Mouse (Mus musculus) lung, embryonic 15.5 days (tissue): ENCODE measurements at regions not wholly inside any gene's neighbourhood (a gene's known extent, or its start where the extent isn't known, plus 50 kb on each side); places are given as distances from the start of the nearest gene placed in this dataset.

Experiments used
- ATAC-seq: fragments of 200-750 bp; cut with Nextera tagmentation; 2 replicates; pipeline ENCODE4 v1.8.0; 2017; ENCODE audit warnings: moderate number of reproducible peaks, borderline replicate concordance; ENCODE audit not compliant: low FRiP score, low TSS enrichment; ENCODE audit errors: extremely low read depth
- H3K27ac ChIP-seq: fragments of 300-500 bp; sonication (generic); 2 replicates; pipeline ENCODE4 v1.5.1; 2015; ENCODE audit warnings: moderate library complexity, mild to moderate bottlenecking, inconsistent platforms
- H3K27me3 ChIP-seq: fragments of 300-500 bp; sonication (generic); 2 replicates; pipeline ENCODE4 v1.6.1; 2015; ENCODE audit warnings: inconsistent platforms
- H3K36me3 ChIP-seq: fragments of 300-500 bp; sonication (generic); 2 replicates; pipeline ENCODE4 v1.6.1; 2015; ENCODE audit warnings: inconsistent platforms
- H3K4me1 ChIP-seq: fragments of 300-500 bp; sonication (generic); 2 replicates; pipeline ENCODE4 v1.6.1; 2015; ENCODE audit warnings: inconsistent platforms
- H3K4me2 ChIP-seq: fragments of 300-500 bp; sonication (generic); 2 replicates; pipeline ENCODE4 v1.6.1; 2015; ENCODE audit warnings: inconsistent platforms, mild to moderate bottlenecking, moderate library complexity
- H3K4me3 ChIP-seq: fragments of 300-500 bp; sonication (generic); 2 replicates; pipeline ENCODE4 v1.5.1; 2015; ENCODE audit warnings: mild to moderate bottlenecking, inconsistent platforms
- H3K9ac ChIP-seq: fragments of 300-500 bp; sonication (generic); 2 replicates; pipeline ENCODE4 v1.6.1; 2015; ENCODE audit warnings: inconsistent platforms
- H3K9me3 ChIP-seq: fragments of 300-500 bp; sonication (generic); 2 replicates; pipeline ENCODE4 v1.6.1; 2016; ENCODE audit warnings: inconsistent platforms
- WGBS: fragments of 180-500 bp; shearing (Covaris S2); methylation state at CpG from one replicate; pipeline ENCODE4 v1.1.7; 2015; 5-methylcytosine and 5-hydroxymethylcytosine counted together

DNA sequence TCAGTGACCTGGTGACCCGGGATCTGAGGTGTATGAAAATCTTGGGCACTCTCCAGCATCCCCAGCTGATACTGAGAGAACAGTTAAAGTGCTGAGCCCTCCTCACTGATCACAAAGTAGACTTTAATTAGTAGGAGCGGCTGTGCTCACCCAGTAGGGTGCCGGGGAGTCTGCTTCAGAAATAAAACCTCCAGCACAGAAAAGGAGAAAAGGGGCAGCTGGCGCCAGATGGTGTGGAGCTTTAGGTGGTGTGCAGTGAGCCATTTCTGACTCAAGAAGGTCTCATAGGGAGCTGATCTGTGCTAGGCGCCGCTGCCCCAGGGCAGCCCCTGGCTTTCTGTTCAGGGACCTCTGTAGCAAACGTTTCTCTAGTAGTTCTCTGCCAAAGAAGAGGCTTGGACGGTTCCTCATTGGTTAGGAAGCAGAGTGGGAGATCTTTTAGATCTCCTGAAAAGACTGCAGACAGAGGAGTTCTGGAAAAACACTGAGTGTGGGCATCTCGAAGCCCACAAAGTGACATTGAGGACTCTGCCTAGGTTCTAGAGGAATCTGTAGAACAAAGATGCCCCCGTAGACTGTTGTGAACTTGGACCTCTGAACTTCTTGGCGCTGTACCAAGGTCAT is 200.1 kb upstream of the Clnk start:
- Histone ChIP-seq H3K27me3 (no peaks in the 10 kb centered on the region), H3K27ac (no peak overlapping the region), H3K4me2 (no peak overlapping the region), H3K9ac (no peak overlapping the region), H3K9me3 (no peaks in the 10 kb centered on the region), H3K36me3 (no peaks in the 10 kb centered on the region), H3K4me3 (no peak overlapping the region), H3K4me1 (no peaks in the 10 kb centered on the region)
- ATAC-seq = no peak
- 59% methylated on average over 11 of the region's 11 CpGs for WGBS

DNA sequence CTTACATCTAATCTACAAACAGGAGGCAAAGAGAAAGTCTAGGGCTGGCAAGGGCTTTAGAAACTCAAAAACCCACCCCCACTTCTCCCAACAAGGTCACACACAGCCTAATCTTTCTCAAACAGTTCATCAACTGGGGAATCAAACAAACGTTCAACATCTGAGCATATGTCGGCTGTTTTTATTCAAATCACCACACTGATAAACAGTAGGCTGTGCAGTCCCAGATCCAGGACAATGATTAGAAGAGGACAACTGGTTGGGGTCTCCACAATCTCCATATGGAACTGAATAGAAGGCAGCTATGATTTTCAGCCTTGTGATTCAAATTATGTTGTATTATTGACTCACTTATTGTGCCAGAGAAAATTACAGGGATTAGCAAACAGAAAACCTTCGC is 193.1 kb upstream of the Clnk start:
- Histone ChIP-seq H3K27me3 (no peaks in the 10 kb centered on the region), H3K4me1 (no peaks in the 10 kb centered on the region), H3K4me3 (no peak overlapping the region), H3K9ac (no peak overlapping the region), H3K27ac (no peak overlapping the region), H3K9me3 (no peaks in the 10 kb centered on the region), H3K36me3 (no peaks in the 10 kb centered on the region), H3K4me2 (no peak overlapping the region)
- no peak; the same call in 1 of the 2 replicates for ATAC-seq
- 36% methylated on average over 3 of the region's 3 CpGs for WGBS

DNA sequence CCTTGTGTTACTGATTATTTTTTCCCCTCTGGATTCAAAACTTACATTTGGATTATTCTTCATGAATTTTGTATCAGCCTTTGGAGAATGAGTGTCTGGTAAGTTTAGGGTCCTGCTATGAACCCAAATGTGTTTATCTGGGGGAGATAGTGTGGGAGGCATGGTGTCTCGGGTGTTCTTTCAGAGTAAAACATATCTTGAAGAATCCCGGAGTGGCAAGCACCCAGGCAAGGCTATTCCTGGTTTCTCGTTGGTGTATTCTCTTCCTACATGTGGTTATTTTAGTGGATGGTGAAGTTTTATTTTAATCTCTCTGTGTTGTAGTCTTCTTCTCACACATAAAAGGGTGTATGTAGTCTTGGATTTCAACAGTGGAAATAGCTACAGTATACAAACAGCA is 186.4 kb upstream of the Clnk start:
- WGBS = 76% methylated on average over 3 of the region's 3 CpGs
- ATAC-seq = no peak

DNA sequence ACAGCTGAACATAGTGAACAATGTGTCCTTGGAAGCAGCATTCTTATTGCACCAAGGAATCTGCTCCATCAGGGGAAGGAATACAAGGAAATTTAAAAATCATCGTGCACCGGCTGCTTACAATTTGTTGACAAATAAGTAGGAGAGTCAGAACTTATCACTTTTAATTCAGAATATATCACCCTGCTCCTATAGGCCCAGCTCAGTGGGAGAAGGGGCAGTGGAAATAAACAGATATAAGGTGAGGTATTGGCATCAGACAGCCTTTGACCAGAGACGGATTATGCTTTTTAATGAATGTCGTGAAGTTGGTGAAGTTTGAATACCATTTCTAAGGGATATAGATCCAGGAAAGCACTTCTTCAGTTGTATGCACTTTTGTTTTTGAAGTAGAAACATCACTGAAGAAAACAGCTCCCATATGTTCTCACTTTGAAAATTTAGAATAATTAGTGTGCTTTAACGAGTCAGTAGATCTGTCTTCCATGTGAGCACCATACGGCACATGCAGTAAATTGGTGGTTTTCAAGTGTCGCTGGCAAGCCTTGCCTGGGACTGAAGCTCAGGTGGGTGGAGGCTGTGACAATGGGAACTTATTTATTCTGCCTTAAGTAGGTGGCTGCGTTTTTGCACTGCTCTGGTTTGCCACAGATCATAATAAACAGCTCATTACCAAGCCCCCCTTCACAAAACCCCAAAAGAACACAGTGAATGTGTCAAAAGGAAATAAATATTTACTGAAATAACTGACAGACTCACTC is 176.1 kb upstream of the Clnk start:
- H3K4me1 ChIP-seq = no peaks in the 10 kb centered on the region
- ATAC-seq = no peak
- H3K27ac ChIP-seq = no peak overlapping the region
- H3K9ac ChIP-seq = no peak overlapping the region
- 77% methylated on average over 8 of the region's 8 CpGs for whole genome bisulfite sequencing
- no peak overlapping the region for H3K4me2 ChIP-seq
- H3K27me3 ChIP-seq = no peaks in the 10 kb centered on the region
- H3K4me3 ChIP-seq = no peak overlapping the region
- no peaks in the 10 kb centered on the region for H3K9me3 ChIP-seq
- H3K36me3 ChIP-seq = no peaks in the 10 kb centered on the region

More for the DNA sequence above, 186.4 kb upstream of the Clnk start:
- Histone ChIP-seq H3K4me2 (no peak overlapping the region), H3K4me3 (no peak overlapping the region), H3K36me3 (no peaks in the 10 kb centered on the region), H3K4me1 (no peaks in the 10 kb centered on the region), H3K27me3 (no peaks in the 10 kb centered on the region), H3K9ac (no peak overlapping the region), H3K27ac (no peak overlapping the region), H3K9me3 (no peaks in the 10 kb centered on the region)

DNA sequence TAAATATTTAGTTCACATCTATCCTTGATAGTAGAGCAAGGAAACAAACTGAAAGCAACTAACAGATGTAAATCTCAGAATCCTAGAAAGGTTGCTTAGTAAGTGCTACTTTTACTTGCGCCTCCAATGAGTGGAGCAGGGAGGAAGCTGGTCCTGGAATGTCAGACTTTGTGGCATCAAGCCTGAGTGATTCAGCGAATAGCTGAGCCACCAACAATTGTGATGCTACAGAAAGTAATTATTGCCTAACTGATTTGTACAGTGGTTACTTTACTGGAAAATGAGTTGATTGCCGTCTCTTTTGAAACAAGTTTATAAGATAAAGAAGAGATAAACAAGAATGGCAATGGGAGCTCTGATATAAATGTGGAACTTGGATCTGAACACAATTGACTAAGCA is 173.9 kb upstream of the Clnk start:
- no peaks in the 10 kb centered on the region for H3K36me3 ChIP-seq
- H3K4me2 ChIP-seq = no peak overlapping the region
- no peaks in the 10 kb centered on the region for H3K4me1 ChIP-seq
- H3K4me3 ChIP-seq = no peak overlapping the region
- no peak for ATAC-seq
- H3K9me3 ChIP-seq = no peaks in the 10 kb centered on the region
- H3K27ac ChIP-seq = no peak overlapping the region
- 82% methylated on average over 3 of the region's 3 CpGs for WGBS
- no peak overlapping the region for H3K9ac ChIP-seq
- H3K27me3 ChIP-seq = no peaks in the 10 kb centered on the region

DNA sequence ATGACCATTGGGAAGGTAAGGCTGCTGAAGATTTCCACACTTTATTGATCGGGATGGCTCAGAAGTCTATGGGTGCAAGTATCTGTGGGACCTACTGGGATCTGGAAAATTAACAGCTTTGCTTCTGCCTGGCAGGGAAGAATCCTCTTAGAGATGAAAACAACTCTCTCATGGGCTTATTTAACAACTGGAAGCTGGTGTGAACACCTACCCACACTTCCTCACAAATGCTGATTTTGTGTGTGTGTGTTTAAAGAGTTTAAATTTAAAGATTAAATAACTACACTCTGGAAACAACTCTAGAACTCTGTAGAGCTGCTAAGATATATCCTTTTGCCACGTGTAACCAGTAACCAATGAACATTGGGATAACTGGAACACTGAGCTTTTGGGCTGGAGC is 172.5 kb upstream of the Clnk start:
- Histone ChIP-seq H3K4me3 (no peak overlapping the region), H3K27me3 (no peaks in the 10 kb centered on the region), H3K36me3 (no peaks in the 10 kb centered on the region), H3K4me2 (no peak overlapping the region), H3K9ac (no peak overlapping the region), H3K27ac (no peak overlapping the region), H3K9me3 (no peaks in the 10 kb centered on the region), H3K4me1 (no peaks in the 10 kb centered on the region)
- ATAC-seq = no peak
- WGBS = 58% methylated on average over 2 of the region's 2 CpGs

DNA sequence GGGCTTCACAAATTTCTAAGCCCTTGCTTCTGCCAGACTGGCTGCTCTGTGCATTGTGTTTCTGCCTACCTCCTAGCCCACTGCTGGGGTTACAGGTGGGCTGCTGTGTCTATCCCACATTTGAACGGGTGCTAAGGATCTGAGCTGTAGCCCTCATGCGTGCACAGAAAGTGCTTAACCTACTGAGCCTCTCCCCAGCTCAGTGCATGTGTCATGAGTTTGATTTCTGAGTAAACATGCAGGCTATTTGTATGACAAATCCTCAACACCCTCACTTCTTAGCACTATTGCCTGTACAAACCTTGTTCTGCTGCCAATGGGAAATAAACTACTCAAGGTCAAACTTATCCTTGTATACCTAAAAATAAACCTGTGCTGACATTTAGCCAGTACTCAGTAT is 163.9 kb upstream of the Clnk start:
- Histone ChIP-seq H3K9ac (no peak overlapping the region), H3K4me2 (no peak overlapping the region), H3K9me3 (no peaks in the 10 kb centered on the region), H3K4me3 (no peak overlapping the region), H3K27ac (no peak overlapping the region), H3K27me3 (no peaks in the 10 kb centered on the region), H3K36me3 (no peaks in the 10 kb centered on the region), H3K4me1 (no peaks in the 10 kb centered on the region)
- no peak for ATAC-seq
- 56% methylated on average over 2 of the region's 2 CpGs for WGBS

DNA sequence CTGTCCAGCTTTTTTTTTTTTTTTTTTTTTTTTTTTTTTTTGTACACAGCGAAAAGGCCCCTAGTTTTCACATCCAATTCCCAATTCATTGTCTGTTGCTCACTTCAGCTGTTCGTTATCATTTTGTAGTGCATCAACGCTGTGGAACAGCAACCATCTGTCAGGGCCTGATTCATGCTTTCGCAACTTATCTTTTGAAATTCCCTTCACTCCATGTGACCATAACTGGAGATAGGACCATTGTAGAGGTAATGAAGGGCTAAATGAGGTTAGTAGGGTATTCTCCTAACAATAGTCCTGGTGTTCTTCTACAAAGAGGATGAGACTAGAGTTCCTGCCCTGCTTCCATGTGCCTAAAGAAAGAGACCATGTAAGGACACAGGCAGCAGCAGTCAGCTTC is 146.6 kb upstream of the Clnk start:
- no peak overlapping the region for H3K4me2 ChIP-seq
- H3K4me3 ChIP-seq = no peak overlapping the region
- H3K27me3 ChIP-seq = no peaks in the 10 kb centered on the region
- no peaks in the 10 kb centered on the region for H3K36me3 ChIP-seq
- no peak overlapping the region for H3K27ac ChIP-seq
- no peak overlapping the region for H3K9ac ChIP-seq
- H3K9me3 ChIP-seq = no peaks in the 10 kb centered on the region
- ATAC-seq = no peak
- no peaks in the 10 kb centered on the region for H3K4me1 ChIP-seq
- WGBS = 86% methylated on average over 4 of the region's 4 CpGs

DNA sequence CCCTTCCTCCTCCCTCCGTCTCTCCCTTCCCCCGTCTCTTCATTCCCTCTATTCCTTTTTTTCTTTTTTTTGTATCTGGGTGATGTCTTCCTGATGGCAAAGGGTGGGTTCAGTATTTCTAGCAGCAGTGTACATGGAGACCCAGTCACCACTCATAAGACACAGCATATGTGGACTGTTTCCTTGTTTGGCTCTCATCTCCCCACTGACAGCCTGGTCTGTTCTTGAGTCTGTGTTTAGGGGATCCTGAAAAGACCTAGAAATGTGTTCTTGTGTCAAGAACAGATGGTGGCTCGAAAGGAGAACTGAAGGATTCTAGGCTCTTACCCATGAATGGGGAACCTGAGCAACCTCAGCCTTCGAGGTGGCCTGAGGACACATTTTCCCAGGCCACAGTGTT is 124.0 kb upstream of the Clnk start:
- ATAC-seq = no peak
- Histone ChIP-seq H3K4me3 (no peak overlapping the region), H3K36me3 (no peaks in the 10 kb centered on the region), H3K9ac (no peak overlapping the region), H3K27ac (no peak overlapping the region), H3K4me2 (no peak overlapping the region), H3K27me3 (no peaks in the 10 kb centered on the region), H3K4me1 (no peaks in the 10 kb centered on the region), H3K9me3 (no peaks in the 10 kb centered on the region)
- 82% methylated on average over 4 of the region's 4 CpGs for WGBS

DNA sequence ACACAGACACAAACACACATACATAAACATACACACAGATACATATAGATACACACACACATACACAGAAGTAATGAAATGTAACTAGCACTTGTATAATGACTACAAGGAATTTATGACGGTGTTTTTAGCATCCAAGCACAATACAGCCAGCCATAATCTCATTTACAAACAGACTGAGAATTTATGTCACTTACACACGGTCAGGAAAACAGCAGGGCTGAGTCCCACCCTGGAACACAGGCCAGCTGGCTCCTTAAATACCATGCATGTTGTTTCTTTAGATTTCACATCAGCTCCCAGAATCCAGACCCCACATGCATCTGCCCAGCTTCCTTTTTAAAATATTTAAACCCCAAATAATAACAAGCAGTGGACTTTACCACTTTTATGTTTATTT is 123.1 kb upstream of the Clnk start:
- no peak overlapping the region for H3K4me3 ChIP-seq
- H3K9me3 ChIP-seq = no peaks in the 10 kb centered on the region
- no peaks in the 10 kb centered on the region for H3K4me1 ChIP-seq
- H3K27ac ChIP-seq = no peak overlapping the region
- no peaks in the 10 kb centered on the region for H3K27me3 ChIP-seq
- H3K4me2 ChIP-seq = no peak overlapping the region
- no peaks in the 10 kb centered on the region for H3K36me3 ChIP-seq
- WGBS = 39% methylated on average over 2 of the region's 2 CpGs
- ATAC-seq = no peak
- no peak overlapping the region for H3K9ac ChIP-seq

DNA sequence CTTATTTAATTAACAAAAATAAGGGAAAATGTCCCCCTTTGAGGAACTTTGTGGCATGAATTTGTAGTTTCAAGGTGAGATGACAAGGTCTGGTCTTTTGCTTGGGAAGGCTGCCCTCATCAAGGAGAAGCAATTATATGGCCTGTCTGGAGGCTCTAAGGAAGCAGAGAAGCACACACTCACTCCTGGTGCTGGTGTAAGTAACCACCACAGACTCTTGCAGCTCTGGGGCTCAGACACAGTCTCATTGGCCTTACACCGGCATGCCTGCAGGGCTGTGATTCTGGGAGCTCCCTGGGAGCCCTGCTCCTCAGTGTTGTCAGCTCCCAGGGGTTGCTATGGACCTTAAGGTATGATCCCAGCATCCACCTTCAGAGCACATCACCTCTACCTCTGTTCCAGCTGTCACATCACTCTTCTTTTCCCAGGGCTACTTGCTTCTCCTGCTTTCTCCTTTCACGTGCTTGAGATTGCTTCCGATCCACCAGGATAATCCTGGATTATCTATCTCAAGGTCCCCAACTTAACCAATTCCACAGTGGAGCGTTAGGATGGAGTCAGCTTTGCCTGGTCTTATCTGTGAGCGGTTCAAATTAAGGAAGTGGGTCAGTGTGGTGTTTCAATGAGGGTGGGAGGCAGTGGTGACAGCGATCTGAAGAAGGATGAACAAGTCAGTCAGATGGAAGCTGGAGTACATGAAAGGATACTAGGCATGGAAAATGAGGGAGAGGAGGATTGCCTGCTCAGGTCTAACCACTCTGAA is 96.0 kb upstream of the Clnk start:
- Histone ChIP-seq H3K4me3 (no peak overlapping the region), H3K36me3 (no peaks in the 10 kb centered on the region), H3K9me3 (no peaks in the 10 kb centered on the region), H3K27ac (no peak overlapping the region), H3K27me3 (no peaks in the 10 kb centered on the region), H3K9ac (no peak overlapping the region), H3K4me2 (no peak overlapping the region), H3K4me1 (no peaks in the 10 kb centered on the region)
- WGBS = 70% methylated on average over 6 of the region's 6 CpGs
- no peak for ATAC-seq

DNA sequence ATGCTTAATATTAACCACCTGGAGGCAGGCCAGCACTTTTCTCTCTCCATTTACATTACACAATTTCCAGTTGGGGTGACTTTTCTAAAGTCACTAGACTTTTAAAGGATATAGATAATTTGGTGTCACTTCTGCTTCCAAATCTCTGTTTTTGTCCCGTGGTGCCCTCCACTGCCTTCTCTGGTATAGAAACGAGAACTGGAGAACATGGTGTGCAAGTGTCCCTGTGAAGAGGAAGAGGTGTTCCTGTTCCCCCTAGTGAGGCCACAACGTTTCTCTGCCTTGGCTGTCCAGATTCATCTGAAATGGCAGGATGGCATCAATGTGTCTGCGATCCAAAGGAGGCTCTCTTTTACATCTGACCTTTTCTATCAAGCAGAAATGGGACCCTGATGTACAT is 93.9 kb upstream of the Clnk start:
- no peak overlapping the region for H3K4me2 ChIP-seq
- H3K4me1 ChIP-seq = no peaks in the 10 kb centered on the region
- no peaks in the 10 kb centered on the region for H3K36me3 ChIP-seq
- no peaks in the 10 kb centered on the region for H3K9me3 ChIP-seq
- H3K4me3 ChIP-seq = no peak overlapping the region
- no peak overlapping the region for H3K9ac ChIP-seq
- ATAC-seq = no peak
- 74% methylated on average over 4 of the region's 4 CpGs for WGBS
- no peaks in the 10 kb centered on the region for H3K27me3 ChIP-seq
- no peak overlapping the region for H3K27ac ChIP-seq
